Mouse (Mus musculus) stomach, embryonic 14.5 days (tissue): ENCODE results near the gene Flt3. TPM values are rescaled to one million over a fixed set of nuclear protein-coding genes. Genes with fewer than 3 reads are reported as not detected.

Experiments
- ATAC-seq: fragments of 200-750 bp; cut with Nextera tagmentation; 2 replicates; pipeline ENCODE4 v1.8.0; 2017; ENCODE audit warnings: low read depth, moderate TSS enrichment; ENCODE audit not compliant: insufficient number of reproducible peaks, insufficient read depth, low FRiP score
- H3K27ac ChIP-seq: fragments of 300-500 bp; sonication (generic); 2 replicates; pipeline ENCODE4 v1.5.1; 2014; ENCODE audit warnings: mild to moderate bottlenecking, low read length, moderate library complexity, mixed read lengths
- H3K27me3 ChIP-seq: fragments of 300-500 bp; sonication (generic); 2 replicates; pipeline ENCODE4 v1.6.1; 2014; ENCODE audit warnings: low read length, control low read depth, mixed read lengths; ENCODE audit not compliant: control insufficient read depth, insufficient read depth
- H3K36me3 ChIP-seq: fragments of 300-500 bp; sonication (generic); 2 replicates; pipeline ENCODE4 v1.6.1; 2014; ENCODE audit warnings: mild to moderate bottlenecking, control low read depth, low read length, moderate library complexity, mixed read lengths; ENCODE audit not compliant: control insufficient read depth, insufficient read depth
- H3K4me1 ChIP-seq: fragments of 300-500 bp; sonication (generic); 2 replicates; pipeline ENCODE4 v1.6.1; 2014; ENCODE audit warnings: low read length, control low read depth, mixed read lengths; ENCODE audit not compliant: control insufficient read depth, insufficient read depth
- H3K4me2 ChIP-seq: fragments of 300-500 bp; sonication (generic); replicated peaks from 2 replicates; pipeline ENCODE4 v1.6.1; 2014; ENCODE audit warnings: low read depth, low read length, control low read depth
- H3K4me3 ChIP-seq: fragments of 300-500 bp; sonication (generic); 2 replicates; pipeline ENCODE4 v1.5.1; 2014; ENCODE audit warnings: low read depth, low read length, control low read depth
- H3K9ac ChIP-seq: fragments of 300-500 bp; sonication (generic); replicated peaks from 2 replicates; pipeline ENCODE4 v1.6.1; 2014; ENCODE audit warnings: low read depth, mild to moderate bottlenecking, control low read depth, low read length, moderate library complexity, mixed read lengths
- H3K9me3 ChIP-seq: fragments of 300-500 bp; sonication (generic); 2 replicates; pipeline ENCODE4 v1.6.1; 2016; ENCODE audit warnings: low read depth, low read length, control low read depth; ENCODE audit not compliant: control insufficient read depth
- WGBS: fragments of 180-500 bp; shearing (Covaris S2); extraction: QIAGEN DNeasy Blood & Tissue Kit; methylation state at CpG from one replicate; pipeline ENCODE4 v1.1.7; 2014; 5-methylcytosine and 5-hydroxymethylcytosine counted together
- polyA plus RNA-seq: library from polyadenylated mRNA; unstranded; fragments of >200 nt; fragmentation: Nextera tagmentation; extraction: Ambion mirVana; gene quantifications from 2 replicates; pipeline ENCODE4 v1.2.1, GENCODE M21; 2014

Gene Flt3
- polyA plus RNA-seq, 1 experiment from 2014 or later, result 0.06 TPM

DNA sequence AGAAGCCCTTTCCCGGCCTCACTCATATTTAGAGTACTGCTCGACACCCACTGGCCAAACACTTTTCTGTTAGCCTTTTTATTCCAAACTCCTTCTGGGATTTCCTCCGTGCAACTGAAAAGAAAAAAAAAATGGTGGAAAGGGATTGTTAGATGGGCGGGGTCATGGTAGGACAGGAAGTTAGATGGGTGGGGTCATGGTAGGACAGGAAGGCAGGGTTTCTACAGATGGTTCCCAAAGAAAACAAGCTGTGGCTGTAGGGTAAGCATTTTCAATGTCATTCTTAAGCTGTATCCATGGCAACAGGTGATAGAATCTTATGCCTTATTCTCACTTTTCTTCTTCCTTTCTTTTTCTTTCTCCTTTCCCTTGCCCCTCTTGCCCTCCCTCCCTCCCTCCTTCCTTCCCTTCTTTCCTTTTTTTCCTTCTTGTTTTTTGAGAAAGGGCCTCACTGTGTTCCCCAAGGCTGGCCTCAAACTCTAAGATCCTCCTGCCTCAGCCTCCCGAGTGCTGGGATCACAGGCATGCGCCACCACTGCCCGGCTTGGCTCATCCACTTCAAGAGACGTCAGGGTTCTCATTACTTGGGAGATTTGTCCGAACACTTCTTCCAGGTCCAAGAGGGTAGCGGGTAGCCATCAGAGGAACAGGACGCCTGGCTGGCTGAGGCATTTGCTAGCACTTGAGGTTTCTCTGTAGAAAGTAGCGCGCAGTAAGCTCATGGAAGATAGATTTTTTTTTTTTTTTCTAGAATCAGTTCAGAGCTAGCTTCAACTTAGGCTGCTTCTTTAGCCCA is 43.8 kb downstream of the Flt3 start:
- no peak for ATAC-seq

DNA sequence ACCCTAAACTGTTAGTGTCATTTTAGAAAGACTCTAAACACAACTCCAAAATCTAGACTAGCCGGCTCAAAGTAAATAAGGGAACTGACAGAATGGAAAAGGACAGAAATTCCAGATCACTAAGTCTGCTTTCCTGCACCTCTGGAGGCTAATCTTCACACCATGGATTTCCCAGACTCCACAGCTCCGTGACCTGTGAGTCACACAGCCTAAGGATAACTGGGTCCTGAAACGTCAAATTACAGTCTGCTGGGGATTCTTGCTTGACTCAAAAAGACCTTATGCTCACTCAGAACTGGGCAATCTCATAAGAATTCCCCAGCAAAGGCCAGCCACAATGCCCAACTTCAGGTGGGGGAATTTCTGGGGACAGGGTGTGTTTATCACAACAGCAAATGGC is 44.5 kb downstream of the Flt3 start:
- Histone ChIP-seq H3K27me3 (no peaks in the 10 kb centered on the region), H3K4me1 (no peaks in the 10 kb centered on the region), H3K9me3 (no peaks in the 10 kb centered on the region), H3K4me2 (no peak overlapping the region), H3K4me3 (no peak overlapping the region), H3K27ac (no peak overlapping the region), H3K36me3 (no peaks in the 10 kb centered on the region), H3K9ac (no peak overlapping the region)
- no peak for ATAC-seq
- WGBS, result 58% methylated on average over 3 of the region's 3 CpGs

More for the DNA sequence above, 43.8 kb downstream of the Flt3 start:
- H3K27ac ChIP-seq, result no peak overlapping the region
- H3K27me3 ChIP-seq, result no peaks in the 10 kb centered on the region
- H3K9ac ChIP-seq, result no peak overlapping the region
- no peak overlapping the region for H3K4me2 ChIP-seq
- no peaks in the 10 kb centered on the region for H3K36me3 ChIP-seq
- WGBS, result 91% methylated on average over 13 of the region's 13 CpGs
- H3K4me3 ChIP-seq, result no peak overlapping the region
- H3K4me1 ChIP-seq, result no peaks in the 10 kb centered on the region
- H3K9me3 ChIP-seq, result no peaks in the 10 kb centered on the region

DNA sequence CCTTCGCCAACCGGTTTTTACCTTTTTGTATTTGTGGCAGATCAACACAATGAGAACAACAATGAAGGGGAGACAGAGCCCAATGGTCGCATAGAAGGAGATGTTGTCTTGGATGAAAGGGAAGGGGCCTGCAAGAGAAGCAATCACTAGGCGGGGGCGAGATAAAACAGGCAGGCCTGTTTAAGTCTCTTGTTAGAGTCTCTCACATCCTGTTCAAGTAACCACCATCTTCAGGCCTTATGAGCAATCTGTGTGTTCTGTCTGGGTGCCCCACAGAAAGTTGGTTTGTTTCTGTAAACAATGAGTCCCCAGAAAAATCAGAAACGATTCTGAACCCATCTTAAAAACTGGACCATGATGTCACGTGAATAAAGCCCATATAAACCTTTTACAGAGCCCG is 45.3 kb downstream of the Flt3 start:
- Histone ChIP-seq H3K4me2 (no peak overlapping the region), H3K27me3 (no peaks in the 10 kb centered on the region), H3K36me3 (no peaks in the 10 kb centered on the region), H3K27ac (no peak overlapping the region), H3K4me3 (no peak overlapping the region), H3K9ac (no peak overlapping the region), H3K9me3 (no peaks in the 10 kb centered on the region), H3K4me1 (no peaks in the 10 kb centered on the region)
- ATAC-seq, result no peak
- WGBS, result 82% methylated on average over 8 of the region's 8 CpGs

DNA sequence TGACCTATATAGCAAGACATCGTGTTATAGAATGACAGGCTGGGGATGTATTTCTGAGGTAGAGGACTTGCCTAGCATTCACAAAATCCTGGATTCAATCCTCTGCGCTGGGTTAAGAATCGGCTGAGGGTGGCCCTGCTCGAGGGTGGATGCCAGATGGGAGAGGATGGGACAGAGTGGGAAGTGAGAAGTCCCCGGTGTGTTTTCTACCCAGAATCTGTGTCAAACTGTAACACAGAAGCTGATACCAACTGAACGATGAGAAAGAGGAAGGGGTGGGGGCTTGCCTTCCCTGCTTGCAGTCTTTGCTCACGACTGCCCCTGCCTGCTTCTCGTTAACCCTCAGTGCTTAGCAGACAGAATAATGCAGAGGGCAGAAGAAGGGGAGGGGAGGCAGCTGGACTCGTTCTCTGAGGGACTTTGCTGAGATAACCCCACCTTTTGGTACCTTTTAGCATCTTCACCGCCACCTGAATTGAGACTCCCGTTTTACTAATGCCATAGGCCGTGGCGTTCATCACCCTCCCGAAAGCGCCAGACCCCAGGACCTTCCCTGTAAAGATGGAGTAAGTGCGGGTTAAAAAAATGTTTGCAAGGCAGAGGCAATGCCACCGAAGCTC is 46.0 kb downstream of the Flt3 start:
- Histone ChIP-seq H3K36me3 (no peaks in the 10 kb centered on the region), H3K27ac (no peak overlapping the region), H3K9me3 (no peaks in the 10 kb centered on the region), H3K4me1 (no peaks in the 10 kb centered on the region), H3K4me2 (no peak overlapping the region), H3K9ac (no peak overlapping the region), H3K4me3 (no peak overlapping the region), H3K27me3 (no peaks in the 10 kb centered on the region)
- 59% methylated on average over 17 of the region's 17 CpGs for WGBS
- ATAC-seq, result no peak

DNA sequence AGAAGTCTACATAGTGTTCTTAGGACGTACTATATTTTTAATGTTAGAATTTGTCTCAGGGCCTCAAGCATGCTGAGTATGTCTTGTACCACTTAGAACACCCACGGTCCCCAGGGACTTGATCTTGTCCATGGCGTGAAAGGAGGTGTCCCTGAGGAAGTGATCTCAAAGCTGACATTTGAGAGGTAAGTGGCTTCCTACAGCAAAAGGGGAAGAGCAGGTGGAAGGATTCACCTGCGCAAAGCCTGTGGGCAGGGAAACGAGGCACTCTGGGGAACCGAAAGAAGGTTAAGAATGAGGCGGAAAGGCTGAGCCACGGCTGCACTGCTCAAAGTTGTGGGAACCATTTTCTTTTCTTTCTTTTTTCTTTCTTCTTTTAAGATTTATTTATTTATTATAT is 48.4 kb downstream of the Flt3 start:
- no peak for ATAC-seq
- no peak overlapping the region for H3K27ac ChIP-seq
- H3K4me2 ChIP-seq, result no peak overlapping the region
- no peaks in the 10 kb centered on the region for H3K4me1 ChIP-seq
- 93% methylated on average over 8 of the region's 8 CpGs for WGBS
- H3K9ac ChIP-seq, result no peak overlapping the region
- H3K9me3 ChIP-seq, result no peaks in the 10 kb centered on the region
- H3K27me3 ChIP-seq, result no peaks in the 10 kb centered on the region
- no peaks in the 10 kb centered on the region for H3K36me3 ChIP-seq
- H3K4me3 ChIP-seq, result no peak overlapping the region

DNA sequence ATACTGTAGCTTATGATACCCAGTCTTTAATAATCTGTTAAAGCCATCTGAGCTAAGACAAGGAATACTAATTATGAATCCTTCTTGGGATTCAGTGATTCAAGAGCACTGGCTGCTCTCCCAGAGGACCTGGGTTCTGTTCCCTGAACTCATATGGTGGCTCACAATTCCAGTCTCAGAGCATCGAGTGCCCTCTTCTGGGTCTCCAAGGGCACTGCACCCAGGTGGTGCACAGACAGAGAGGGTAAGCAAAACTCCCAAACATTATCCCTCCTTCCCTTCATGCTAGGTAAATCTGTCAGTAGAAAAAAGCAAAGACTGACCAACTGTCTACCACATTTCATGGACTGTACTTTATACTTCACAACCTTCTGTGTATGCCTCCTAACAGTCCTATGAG is 54.3 kb downstream of the Flt3 start:
- no peak overlapping the region for H3K27ac ChIP-seq
- H3K4me2 ChIP-seq, result no peak overlapping the region
- H3K9me3 ChIP-seq, result no peaks in the 10 kb centered on the region
- H3K4me1 ChIP-seq, result no peaks in the 10 kb centered on the region
- no peak overlapping the region for H3K9ac ChIP-seq
- no peaks in the 10 kb centered on the region for H3K27me3 ChIP-seq
- no peak for ATAC-seq
- WGBS, result 67% methylated on average over 1 of the region's 1 CpGs
- no peaks in the 10 kb centered on the region for H3K36me3 ChIP-seq
- H3K4me3 ChIP-seq, result no peak overlapping the region

DNA sequence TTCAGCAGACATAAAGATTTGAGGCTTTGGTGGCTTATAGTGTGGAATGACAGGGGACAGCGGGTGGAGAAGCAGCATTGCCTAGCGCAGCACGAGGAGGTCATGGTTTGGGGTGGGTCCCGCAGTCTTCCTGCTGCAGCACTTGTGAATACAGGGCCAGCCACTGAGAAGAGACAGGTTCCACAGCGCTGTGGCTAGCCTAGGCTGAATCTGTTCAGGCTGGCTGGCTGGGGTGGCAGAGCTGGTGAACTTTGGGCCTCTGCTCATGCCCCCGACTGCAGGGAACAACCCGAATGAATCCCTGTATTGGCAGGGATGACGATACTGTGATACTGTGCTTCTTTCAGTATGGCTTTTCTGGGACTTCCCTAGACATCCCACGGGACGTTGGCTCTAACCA is 56.4 kb downstream of the Flt3 start:
- H3K36me3 ChIP-seq, result no peaks in the 10 kb centered on the region
- H3K4me2 ChIP-seq, result no peak overlapping the region
- ATAC-seq, result no peak
- H3K27ac ChIP-seq, result no peak overlapping the region
- no peak overlapping the region for H3K9ac ChIP-seq
- no peaks in the 10 kb centered on the region for H3K4me1 ChIP-seq
- 89% methylated on average over 10 of the region's 10 CpGs for WGBS
- H3K27me3 ChIP-seq, result no peaks in the 10 kb centered on the region
- no peak overlapping the region for H3K4me3 ChIP-seq
- H3K9me3 ChIP-seq, result no peaks in the 10 kb centered on the region

DNA sequence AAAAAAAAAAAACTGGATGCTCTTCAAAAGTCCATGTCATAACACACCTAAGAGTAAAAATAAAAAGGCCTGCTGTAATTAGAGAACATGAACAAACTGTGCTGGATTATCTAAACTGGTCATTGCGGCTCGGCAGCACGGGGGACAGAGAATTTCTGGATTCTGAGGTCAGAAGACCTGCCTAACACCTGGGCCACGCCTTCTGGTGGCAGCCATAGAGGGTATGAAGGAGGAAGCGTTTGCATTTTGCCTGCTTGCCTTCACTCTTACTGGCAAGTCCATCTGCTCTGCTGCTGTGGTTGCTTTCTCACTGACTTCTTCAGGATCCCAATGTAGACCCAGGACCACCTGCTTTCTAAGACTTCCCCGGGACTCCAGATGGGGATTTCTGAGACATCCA is 57.4 kb downstream of the Flt3 start:
- Histone ChIP-seq H3K36me3 (no peaks in the 10 kb centered on the region), H3K4me1 (no peaks in the 10 kb centered on the region), H3K27me3 (no peaks in the 10 kb centered on the region), H3K4me3 (no peak overlapping the region), H3K4me2 (no peak overlapping the region), H3K27ac (no peak overlapping the region), H3K9me3 (no peaks in the 10 kb centered on the region), H3K9ac (no peak overlapping the region)
- WGBS, result 84% methylated on average over 6 of the region's 6 CpGs
- ATAC-seq, result no peak
